Mouse (Mus musculus) adrenal gland, postnatal 10 days (tissue): ENCODE measurements around the gene Crtam. TPM values are rescaled to one million over a fixed set of nuclear protein-coding genes. Genes with fewer than 3 reads are reported as not detected.

ENCODE experiments used
- DNase-seq: peaks from one replicate; pipeline ENCODE4 v3.0.0; 2021; ENCODE audit warnings: mixed read lengths
- total RNA-seq, 2 experiments: library from RNA; stranded (reverse); gene quantifications; 2 replicates each; pipeline ENCODE4 v1.2.3; 2021

Gene Crtam
- total RNA-seq, 2 experiments from 2014 or later = 0.36 TPM; not detected in 1

DNA sequence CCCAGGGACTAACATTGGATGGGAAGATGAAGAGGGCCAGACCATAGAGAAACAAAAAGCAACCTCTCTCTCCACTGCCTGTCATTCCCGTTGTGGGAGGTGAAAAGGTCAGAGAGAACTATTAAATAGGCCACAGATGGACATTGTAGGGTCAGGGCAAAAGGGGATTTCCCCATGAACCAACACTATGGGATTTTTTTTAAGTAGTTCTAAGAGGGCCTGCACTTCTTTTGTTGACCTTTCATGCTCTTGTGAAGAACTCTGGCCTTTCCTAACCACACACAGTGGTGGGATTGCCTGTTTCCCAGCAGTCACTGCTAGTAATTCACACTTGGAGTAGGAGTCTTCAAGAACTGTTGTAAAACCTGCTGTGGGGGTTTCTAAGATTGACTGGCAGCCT is 3.4 kb upstream of the Crtam start:
- no peak for DNase-seq

DNA sequence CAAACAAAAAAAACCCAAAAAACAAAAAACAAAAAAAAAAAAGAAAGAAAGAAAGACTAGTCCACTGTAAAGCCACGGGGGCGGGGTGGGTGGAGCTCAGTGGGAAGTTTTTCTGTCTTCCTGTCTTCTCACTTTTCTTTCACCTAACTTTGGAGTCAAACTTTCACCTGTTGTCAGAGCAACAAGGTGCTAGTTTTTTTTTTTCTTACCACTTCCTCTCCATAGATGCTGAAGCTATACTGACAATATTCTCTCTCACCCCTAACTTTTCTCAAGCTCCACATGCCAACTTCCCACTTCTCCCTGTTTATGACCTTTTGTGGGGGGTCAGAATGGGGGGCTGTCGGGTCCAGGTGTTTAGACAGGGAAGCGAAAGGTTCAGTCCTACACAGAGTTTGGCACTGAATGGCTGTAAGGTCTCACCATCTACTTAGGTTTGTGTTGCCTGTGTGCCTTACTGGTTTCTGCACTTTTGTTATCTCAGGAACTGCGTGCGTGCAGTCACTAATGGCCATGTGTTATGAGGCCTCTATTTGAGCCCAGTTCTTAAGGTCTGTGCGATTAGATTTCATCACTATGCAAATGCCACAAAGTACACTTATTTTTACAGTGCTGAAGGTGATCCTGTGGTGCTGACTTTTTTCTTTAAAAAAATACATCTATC is 7.2 kb downstream of the Crtam start:
- no peak for DNase-seq

GRCm38 (mm10) chr9:40994075-40994474 is 10.4 kb downstream of the Crtam start:
- DNase-seq = no peak

DNA sequence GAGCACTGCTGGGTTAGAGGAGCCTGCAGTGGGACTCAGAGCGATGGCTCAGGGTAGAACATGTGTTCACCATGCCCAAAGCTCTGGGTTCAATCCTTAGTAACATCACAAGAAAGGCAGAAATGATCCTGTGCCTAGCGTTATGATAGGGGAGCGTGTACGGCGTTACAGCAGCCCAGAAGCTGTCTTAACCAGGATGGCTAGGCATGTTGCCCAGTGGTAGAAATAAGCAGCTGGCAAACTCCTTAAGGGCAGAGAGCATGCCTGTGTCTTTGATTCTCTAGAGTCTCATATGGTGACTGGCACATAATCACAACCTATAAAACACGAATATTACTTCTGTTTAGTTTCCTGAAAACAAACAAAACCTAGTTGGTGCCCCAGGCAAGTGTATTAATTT is 12.9 kb downstream of the Crtam start:
- DNase-seq = peak; percentile 10

- peak; percentile 71 for DNase-seq
These were observed 14.4 kb downstream of the Crtam start for GRCm38 (mm10) chr9:40989940-40990588.

- DNase-seq = no peak
These were observed 20.1 kb downstream of the Crtam start for GRCm38 (mm10) chr9:40984313-40984712.

- no peak for DNase-seq
These were observed 20.7 kb downstream of the Crtam start for GRCm38 (mm10) chr9:40983758-40984157.

- peak; percentile 48 for DNase-seq
These were observed 21.9 kb downstream of the Crtam start for GRCm38 (mm10) chr9:40982480-40982879.

GRCm38 (mm10) chr9:40974042-40974801 is 30.2 kb downstream of the Crtam start:
- no peak for DNase-seq

GRCm38 (mm10) chr9:40964418-40964714 is 40.1 kb downstream of the Crtam start:
- DNase-seq = no peak

DNA sequence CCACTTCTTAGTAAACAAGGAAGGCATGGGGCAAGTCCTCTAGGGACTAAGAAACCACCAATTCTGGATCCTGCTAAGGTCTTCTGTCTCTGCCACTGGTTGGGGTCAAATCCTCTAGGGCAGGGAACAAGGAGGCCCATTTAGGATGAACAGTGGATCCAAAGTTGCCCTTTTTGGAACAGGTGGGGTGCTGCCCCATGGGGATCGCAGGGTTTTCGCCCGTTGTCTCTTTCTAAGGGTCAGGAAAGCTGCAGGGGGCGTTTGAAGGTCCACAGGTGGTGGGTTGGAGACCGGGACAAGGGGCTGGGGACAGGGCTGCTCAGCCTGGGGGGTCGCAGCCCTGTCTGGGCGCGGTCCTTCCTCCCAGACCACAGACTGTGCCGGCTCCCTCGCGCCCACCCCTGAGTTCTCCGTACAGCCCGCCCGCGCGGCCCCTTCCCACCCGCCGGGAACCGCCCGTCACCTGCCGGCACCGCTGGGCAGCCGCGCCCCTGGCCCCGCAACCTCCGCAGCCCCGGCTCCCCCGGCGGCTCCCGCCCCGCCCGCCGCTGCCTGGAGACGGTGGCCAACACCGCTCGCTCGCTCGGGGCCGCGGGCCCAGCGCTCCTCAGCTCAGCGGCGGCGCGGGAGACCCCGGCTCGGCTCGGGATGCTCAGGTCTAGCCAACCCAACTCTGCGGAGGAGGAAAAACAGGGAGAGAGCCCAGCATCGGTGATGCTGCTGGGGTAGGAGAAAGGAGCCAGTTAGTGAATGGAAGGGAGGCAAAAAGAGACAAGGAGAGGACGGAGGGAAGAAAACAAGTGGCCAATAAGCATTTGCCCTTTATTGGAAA is 40.6 kb downstream of the Crtam start, which contains the start of gene Jhy:
Gene Jhy (minus strand): TSS at position 533 of the 832 bp plus-strand sequence.
- DNase-seq = peak; percentile 3

DNA sequence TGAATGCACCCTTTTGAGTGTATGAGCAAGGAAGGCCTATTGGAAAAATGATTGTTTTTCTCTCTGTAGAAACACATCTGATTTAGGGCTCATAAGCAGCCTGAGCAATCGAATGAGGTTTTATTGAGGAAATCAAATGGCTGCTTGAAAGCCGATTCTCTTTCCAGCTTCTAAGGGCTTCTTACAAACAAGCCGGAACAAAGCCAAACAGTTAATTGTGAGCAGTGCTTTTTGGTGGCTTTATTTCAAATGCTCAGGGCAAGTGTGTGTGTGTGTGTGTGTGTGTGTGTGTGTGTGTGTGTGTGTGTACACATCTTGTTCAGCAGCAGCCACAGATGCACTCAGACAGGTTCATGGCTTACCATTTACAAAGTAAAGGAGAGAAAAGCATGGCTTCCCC is 43.0 kb downstream of the Crtam start:
- no peak for DNase-seq

GRCm38 (mm10) chr9:40949039-40949615 is 55.3 kb downstream of the Crtam start:
- DNase-seq = no peak

- no peak for DNase-seq
These were observed 56.0 kb downstream of the Crtam start for GRCm38 (mm10) chr9:40948473-40948872.

GRCm38 (mm10) chr9:40947131-40947530 is 57.3 kb downstream of the Crtam start:
- DNase-seq = no peak

- DNase-seq = no peak
These were observed 67.0 kb downstream of the Crtam start for GRCm38 (mm10) chr9:40937425-40937824.

DNA sequence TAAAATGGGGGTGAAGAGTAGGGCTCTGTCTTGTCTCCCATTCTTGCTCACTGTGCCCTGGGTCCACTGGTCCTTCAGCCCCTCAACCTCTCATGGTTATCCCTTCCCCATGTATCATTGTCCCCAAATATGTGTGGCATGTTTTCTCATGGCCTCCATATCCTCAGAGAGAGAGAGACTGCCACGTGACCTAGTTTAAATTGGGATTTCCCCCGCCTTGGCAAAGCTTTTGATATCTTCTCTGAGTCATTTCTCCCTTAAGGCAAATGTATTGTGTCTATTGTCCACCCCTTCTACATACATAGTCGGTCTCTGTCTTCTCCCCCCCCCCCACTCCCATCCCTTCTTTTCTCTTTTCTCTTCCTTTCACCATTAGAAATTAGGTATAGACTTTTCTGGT is 71.1 kb downstream of the Crtam start:
- DNase-seq = no peak

GRCm38 (mm10) chr9:40927351-40927980 is 77.0 kb downstream of the Crtam start:
- no peak for DNase-seq
